ENCODE assay signal across 14 mouse cellular contexts in the genomic region with DNA sequence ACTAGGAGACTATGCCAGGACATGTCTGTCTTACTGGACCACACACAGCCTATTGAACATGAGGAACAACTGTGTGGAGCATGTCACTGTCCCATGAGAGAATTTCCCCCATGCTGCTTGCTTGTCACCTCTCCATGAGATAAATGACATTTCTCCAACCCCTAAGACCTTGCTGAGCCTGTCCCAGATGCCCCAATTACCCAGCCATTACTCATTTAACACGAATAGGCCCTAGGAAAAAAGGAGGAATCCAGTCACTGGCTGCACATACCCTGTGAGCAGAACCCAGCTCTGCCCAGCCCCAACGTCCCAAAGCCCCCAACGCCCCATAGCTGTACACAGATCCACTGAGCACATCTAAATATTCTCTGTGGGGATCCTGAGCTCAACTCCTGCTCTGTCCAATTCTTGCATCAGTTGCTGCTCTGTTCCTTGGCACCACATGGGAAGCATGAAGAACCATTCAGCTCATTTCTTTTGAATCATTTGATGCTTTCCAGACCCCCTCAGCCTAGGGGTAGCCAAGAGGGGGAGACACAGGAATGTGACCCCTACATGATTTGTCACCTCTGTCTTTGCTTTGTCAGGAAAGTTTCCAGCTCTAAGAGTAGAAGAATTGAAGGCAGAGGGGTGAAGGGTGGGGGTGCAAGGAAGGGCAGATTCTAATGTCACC. TPM values are rescaled to one million over a fixed set of nuclear protein-coding genes. Genes with fewer than 3 reads are reported as not detected.
DNase-seq lines count a peak whose midpoint lies in the region; ATAC-seq and TF ChIP-seq lines count a peak whose summit lies in the region.
"Had no signal": no experiment of that assay in that cellular context is flagged by ENCODE, and none has a peak within 500 bp of the region (broad histone marks: within the 10 kb centered on the region; RNA-seq: fewer than 3 reads in every experiment).

No protein-coding gene starts in this region.

- no peak overlapping the region for H3K4me3 ChIP-seq in hindbrain, embryonic 11.5 days (ENCODE audit: low read depth, low read length)
- H3K4me3 ChIP-seq in hindbrain, embryonic 16.5 days (ENCODE audit: low read length) = no peak overlapping the region
- no peak overlapping the region for H3K4me3 ChIP-seq in lung, postnatal 0 days (ENCODE audit: low read depth, low read length)
- no peak overlapping the region for H3K4me3 ChIP-seq in kidney, embryonic 15.5 days (replicated peaks)
- no peak overlapping the region for H3K4me3 ChIP-seq in stomach, embryonic 16.5 days (replicated peaks; ENCODE audit: low read length)
- H3K4me3 ChIP-seq: embryonic facial prominence, embryonic 12.5 days; megakaryocyte, embryonic 14.5 days; neural tube, embryonic 12.5 days had no signal

- H3K9ac ChIP-seq in hindbrain, embryonic 11.5 days (ENCODE audit: low read depth, low read length) = no peak overlapping the region
- no peak overlapping the region for H3K9ac ChIP-seq in hindbrain, embryonic 16.5 days (ENCODE audit: low read depth, low read length)
- H3K9ac ChIP-seq in lung, postnatal 0 days (replicated peaks; ENCODE audit: low read depth) = no peak overlapping the region
- no peak overlapping the region for H3K9ac ChIP-seq in kidney, embryonic 15.5 days
- no peak overlapping the region for H3K9ac ChIP-seq in stomach, embryonic 16.5 days (ENCODE audit: low read length)
- H3K9ac ChIP-seq: embryonic facial prominence, embryonic 12.5 days; neural tube, embryonic 12.5 days had no signal

- H3K4me1 ChIP-seq in hindbrain, embryonic 11.5 days (replicated peaks; ENCODE audit: control insufficient read depth, insufficient read depth, low read length) = no peaks in the 10 kb centered on the region
- H3K4me1 ChIP-seq in hindbrain, embryonic 16.5 days (ENCODE audit: control insufficient read depth, insufficient read depth, low read depth, low read length) = no peaks in the 10 kb centered on the region
- no peaks in the 10 kb centered on the region for H3K4me1 ChIP-seq in lung, postnatal 0 days (ENCODE audit: insufficient read depth, low read depth, low read length)
- H3K4me1 ChIP-seq in kidney, embryonic 15.5 days = peaks cover 22% of the 10 kb centered on the region; the same call in 1 of the 2 replicates
- peaks cover 10% of the 10 kb centered on the region for H3K4me1 ChIP-seq in stomach, embryonic 16.5 days (ENCODE audit: control insufficient read depth, insufficient read depth, low read length)
- H3K4me1 ChIP-seq: megakaryocyte, embryonic 14.5 days had no signal

- DNase-seq in hindbrain, embryonic 11.5 days (ENCODE audit: low spot score) = peak; percentile 27
- DNase-seq in lung, postnatal 0 days (ENCODE audit: low spot score) = peak; percentile 82
- DNase-seq in lung, adult 18-20 months = no peak
- no peak for DNase-seq in adrenal gland, adult 8-10 months
- DNase-seq in frontal cortex, postnatal 10 days (ENCODE audit: low spot score in 2 of 2) = no peak
- DNase-seq: adrenal gland, postnatal 25 days had no signal

- ATAC-seq in hindbrain, embryonic 11.5 days (ENCODE audit: low FRiP score) = peak; percentile 19; the same call in 1 of the 2 replicates
- no peak; the same call in 1 of the 2 replicates for ATAC-seq in hindbrain, embryonic 16.5 days
- ATAC-seq in lung, postnatal 0 days = peak; percentile 86
- peak; percentile 90 for ATAC-seq in kidney, embryonic 15.5 days (replicated peaks; ENCODE audit: low FRiP score)
- peak; percentile 75 for ATAC-seq in stomach, embryonic 16.5 days (ENCODE audit: insufficient read depth, low FRiP score)
- ATAC-seq: forebrain, embryonic 14.5 days; Patski had no signal

- no peak overlapping the region for H3K4me2 ChIP-seq in hindbrain, embryonic 11.5 days (replicated peaks; ENCODE audit: low read depth, low read length)
- H3K4me2 ChIP-seq in hindbrain, embryonic 16.5 days (ENCODE audit: low read length) = no peak overlapping the region
- H3K4me2 ChIP-seq in lung, postnatal 0 days (replicated peaks; ENCODE audit: low read depth, low read length) = no peak overlapping the region
- no peak overlapping the region for H3K4me2 ChIP-seq in kidney, embryonic 15.5 days
- no peak overlapping the region for H3K4me2 ChIP-seq in stomach, embryonic 16.5 days (ENCODE audit: low read depth, low read length)
- H3K4me2 ChIP-seq: embryonic facial prominence, embryonic 12.5 days; neural tube, embryonic 12.5 days had no signal

- TF ChIP-seq CTCF in lung, postnatal 0 days (IDR thresholded peaks at IDR 0.05) = no peak

- no peaks in the 10 kb centered on the region for H3K27me3 ChIP-seq in hindbrain, embryonic 11.5 days (ENCODE audit: control insufficient read depth, insufficient read depth, low read length)
- H3K27me3 ChIP-seq in hindbrain, embryonic 16.5 days (replicated peaks; ENCODE audit: control insufficient read depth, insufficient read depth, low read length) = no peaks in the 10 kb centered on the region
- no peaks in the 10 kb centered on the region for H3K27me3 ChIP-seq in lung, postnatal 0 days (replicated peaks; ENCODE audit: insufficient read depth, low read length)
- no peaks in the 10 kb centered on the region for H3K27me3 ChIP-seq in kidney, embryonic 15.5 days
- H3K27me3 ChIP-seq in stomach, embryonic 16.5 days (ENCODE audit: control insufficient read depth, insufficient read depth, low read length) = no peaks in the 10 kb centered on the region
- H3K27me3 ChIP-seq: embryonic facial prominence, embryonic 12.5 days; megakaryocyte, embryonic 14.5 days; neural tube, embryonic 12.5 days; Patski had no signal

- WGBS in hindbrain, embryonic 11.5 days = 22% methylated on average over 3 of the region's 3 CpGs
- WGBS in hindbrain, embryonic 16.5 days = 22% methylated on average over 3 of the region's 3 CpGs
- WGBS in lung, postnatal 0 days = 50% methylated on average over 3 of the region's 3 CpGs
- WGBS in kidney, embryonic 15.5 days = 35% methylated on average over 3 of the region's 3 CpGs
- WGBS in stomach, embryonic 16.5 days = 28% methylated on average over 3 of the region's 3 CpGs

- no peak overlapping the region for H3K27ac ChIP-seq in hindbrain, embryonic 11.5 days (ENCODE audit: low read depth, low read length)
- no peak overlapping the region for H3K27ac ChIP-seq in hindbrain, embryonic 16.5 days (ENCODE audit: low read depth, low read length)
- H3K27ac ChIP-seq in lung, postnatal 0 days (ENCODE audit: low read length) = peak overlapping the region; percentile 75
- peak overlapping the region; percentile 85 for H3K27ac ChIP-seq in kidney, embryonic 15.5 days
- peak overlapping the region; percentile 56 for H3K27ac ChIP-seq in stomach, embryonic 16.5 days (ENCODE audit: low read length)
- H3K27ac ChIP-seq: embryonic facial prominence, embryonic 12.5 days; neural tube, embryonic 12.5 days had no signal

- no peaks in the 10 kb centered on the region for H3K36me3 ChIP-seq in hindbrain, embryonic 11.5 days (ENCODE audit: control insufficient read depth, insufficient read depth, low read length)
- no peaks in the 10 kb centered on the region for H3K36me3 ChIP-seq in hindbrain, embryonic 16.5 days (ENCODE audit: control insufficient read depth, insufficient read depth, low read length)
- H3K36me3 ChIP-seq in lung, postnatal 0 days (ENCODE audit: insufficient read depth, low read length) = no peaks in the 10 kb centered on the region
- no peaks in the 10 kb centered on the region for H3K36me3 ChIP-seq in kidney, embryonic 15.5 days
- no peaks in the 10 kb centered on the region for H3K36me3 ChIP-seq in stomach, embryonic 16.5 days (ENCODE audit: control insufficient read depth, insufficient read depth, low read length)
- H3K36me3 ChIP-seq: embryonic facial prominence, embryonic 12.5 days; neural tube, embryonic 12.5 days had no signal

- peak; percentile 73 for TF ChIP-seq EP300 in lung, postnatal 0 days (IDR thresholded peaks at IDR 0.05)

- no peaks in the 10 kb centered on the region for H3K9me3 ChIP-seq in hindbrain, embryonic 11.5 days (ENCODE audit: control insufficient read depth, low read length)
- no peaks in the 10 kb centered on the region for H3K9me3 ChIP-seq in hindbrain, embryonic 16.5 days (ENCODE audit: control insufficient read depth, low read length)
- no peaks in the 10 kb centered on the region for H3K9me3 ChIP-seq in lung, postnatal 0 days (ENCODE audit: low read length)
- H3K9me3 ChIP-seq in kidney, embryonic 15.5 days (replicated peaks) = no peaks in the 10 kb centered on the region; the same call in 1 of the 2 replicates
- no peaks in the 10 kb centered on the region for H3K9me3 ChIP-seq in stomach, embryonic 16.5 days (replicated peaks; ENCODE audit: control insufficient read depth, low read length)
- H3K9me3 ChIP-seq: embryonic facial prominence, embryonic 12.5 days; neural tube, embryonic 12.5 days had no signal

RNA-seq across cellular contexts. Expression of gene Lclat1, which starts 47.4 kb away (rescaled TPM):
- polyA plus RNA-seq in hindbrain, embryonic 11.5 days (2014; fragmentation: Nextera tagmentation; extraction: Ambion mirVana) = 16.7 and 17.2 TPM in 2 replicates
- polyA plus RNA-seq in hindbrain, embryonic 16.5 days (2015; fragmentation: Nextera tagmentation; extraction: Ambion mirVana) = 13.8 and 18.8 TPM in 2 replicates
- polyA plus RNA-seq in lung, postnatal 0 days (2015; fragmentation: Nextera tagmentation; extraction: Ambion mirVana) = 9.1 and 10.2 TPM in 2 replicates
- 17.0 and 17.3 TPM in 2 replicates for polyA plus RNA-seq in kidney, embryonic 15.5 days (2015; fragmentation: Nextera tagmentation; extraction: Ambion mirVana)
- 14.5 and 15.1 TPM in 2 replicates for polyA plus RNA-seq in stomach, embryonic 16.5 days (2015; fragmentation: Nextera tagmentation; extraction: Ambion mirVana)
- 10 to 100 TPM; 40.9 to 45.9 (median 42.3) TPM for total RNA-seq in adrenal gland, adult 8-10 months (2022)

Comparison
In these comparisons a context has a peak if more than half of its experiments do, and no peak if none do; other contexts are left out.
1. DNase-seq: peak in hindbrain, embryonic 11.5 days (single experiment) and lung, postnatal 0 days (single experiment); none in lung, adult 18-20 months (0 of 2), adrenal gland, adult 8-10 months (single experiment) and frontal cortex, postnatal 10 days (0 of 2).
2. H3K27ac ChIP-seq: peak in lung, postnatal 0 days (single experiment), kidney, embryonic 15.5 days (single experiment) and stomach, embryonic 16.5 days (single experiment); none in hindbrain, embryonic 11.5 days (single experiment) and hindbrain, embryonic 16.5 days (single experiment).